Mouse (Mus musculus): ENCODE results near the gene Cryba2. TPM values are rescaled to one million over a fixed set of nuclear protein-coding genes. Genes with fewer than 3 reads are reported as not detected.

Cryba2 gene
- polyA plus RNA-seq (2012; rRNA removed): 0.25 and 0.32 TPM in 2 replicates

DNA sequence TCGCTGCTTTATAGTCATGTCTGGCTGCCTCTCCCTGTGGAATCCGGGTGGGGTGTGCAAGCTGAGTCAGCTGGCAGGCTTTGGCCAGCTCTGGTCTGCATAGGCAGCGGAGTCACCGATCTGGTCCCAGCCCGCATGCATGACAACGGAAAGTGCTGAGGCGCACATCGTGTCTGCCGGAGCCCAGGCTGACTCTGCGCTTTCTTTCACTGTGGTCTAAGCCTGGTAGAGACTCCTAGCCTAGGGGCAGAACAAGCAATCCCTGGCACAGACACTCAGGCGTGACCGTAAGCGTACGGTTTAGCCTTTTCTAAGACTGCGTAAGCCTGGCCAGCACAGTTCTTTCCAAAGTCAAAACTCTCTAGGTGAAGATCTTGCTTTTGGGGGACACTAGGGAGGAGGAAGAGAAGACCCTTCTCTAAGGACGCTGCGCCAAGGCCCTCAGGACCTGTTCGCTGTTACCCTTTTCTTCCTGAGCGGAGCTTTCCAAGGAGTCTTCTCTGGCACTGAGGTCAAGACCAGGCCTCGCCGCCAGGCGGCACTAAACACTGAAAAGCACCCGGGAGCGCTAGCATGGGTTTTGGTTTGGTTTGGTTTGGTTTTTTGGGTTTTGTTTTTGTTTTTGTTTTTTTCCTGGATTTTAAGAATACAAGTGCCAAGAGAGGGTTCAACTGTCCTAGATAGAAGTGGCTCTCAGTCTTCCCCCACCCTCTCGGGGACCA lies at the start of gene Cryba2:
Cryba2 (minus strand) TSS at position 10 of the 722 bp plus-strand sequence.

DNA sequence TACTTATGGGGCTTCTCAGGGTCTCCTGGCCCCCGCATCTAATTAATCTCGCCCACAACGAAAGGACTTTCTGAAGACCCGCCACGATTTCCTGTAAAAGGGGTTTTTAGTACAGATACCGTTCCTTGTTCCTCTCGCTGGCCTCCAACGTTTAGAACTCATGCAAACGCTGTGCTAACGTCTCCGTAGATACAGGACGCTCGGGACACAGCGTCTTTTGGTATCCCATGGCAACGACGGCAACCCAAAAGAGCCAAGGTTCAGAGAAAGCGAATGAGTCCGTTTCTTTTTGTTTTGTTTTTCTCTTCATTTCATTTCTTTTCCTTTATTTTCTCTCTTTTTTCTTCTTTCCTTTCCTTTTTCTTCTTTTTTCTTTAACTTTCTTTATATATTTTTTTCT lies 42.5 kb upstream of the Cryba2 start, which contains the start of gene Cfap65:
Cfap65 (minus strand) TSS at position 198 of the 400 bp plus-strand sequence.

DNA sequence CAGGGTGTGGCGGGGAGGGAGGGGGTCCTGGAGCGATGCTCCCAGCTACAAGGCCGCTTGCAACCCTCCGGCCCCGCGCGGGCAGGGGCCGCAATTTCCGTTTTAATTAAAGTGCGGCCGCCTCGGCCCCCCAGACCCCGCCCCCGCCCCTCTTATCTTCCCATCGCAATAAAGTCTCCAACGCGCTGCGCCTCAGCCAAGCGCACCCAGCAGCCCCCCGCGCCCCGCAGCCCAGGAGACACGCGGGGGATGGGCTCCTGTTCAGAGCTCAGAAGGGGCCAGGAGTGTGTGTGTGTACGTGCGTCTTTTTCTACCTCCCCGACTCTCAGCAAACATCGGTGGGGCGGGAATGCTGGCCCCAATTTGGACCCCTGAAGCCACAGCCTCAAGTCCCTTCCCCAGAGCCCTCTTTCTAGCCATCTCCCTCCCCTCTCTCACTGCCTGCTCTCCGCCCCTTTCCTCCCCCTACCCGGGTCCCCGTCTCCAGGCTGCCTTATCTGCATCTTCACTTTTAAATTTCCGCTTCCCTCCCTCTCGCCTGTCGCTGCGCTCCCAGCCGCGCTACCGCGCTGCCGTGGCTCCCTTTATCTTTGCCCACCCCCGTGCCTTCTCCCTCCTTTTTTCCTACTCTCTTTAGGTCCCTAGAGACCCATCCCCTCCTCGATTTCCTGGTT lies 7.4 kb downstream of the Cryba2 start, which contains the start of gene Fev:
Fev (minus strand) TSS at position 51 of the 674 bp plus-strand sequence.

DNA sequence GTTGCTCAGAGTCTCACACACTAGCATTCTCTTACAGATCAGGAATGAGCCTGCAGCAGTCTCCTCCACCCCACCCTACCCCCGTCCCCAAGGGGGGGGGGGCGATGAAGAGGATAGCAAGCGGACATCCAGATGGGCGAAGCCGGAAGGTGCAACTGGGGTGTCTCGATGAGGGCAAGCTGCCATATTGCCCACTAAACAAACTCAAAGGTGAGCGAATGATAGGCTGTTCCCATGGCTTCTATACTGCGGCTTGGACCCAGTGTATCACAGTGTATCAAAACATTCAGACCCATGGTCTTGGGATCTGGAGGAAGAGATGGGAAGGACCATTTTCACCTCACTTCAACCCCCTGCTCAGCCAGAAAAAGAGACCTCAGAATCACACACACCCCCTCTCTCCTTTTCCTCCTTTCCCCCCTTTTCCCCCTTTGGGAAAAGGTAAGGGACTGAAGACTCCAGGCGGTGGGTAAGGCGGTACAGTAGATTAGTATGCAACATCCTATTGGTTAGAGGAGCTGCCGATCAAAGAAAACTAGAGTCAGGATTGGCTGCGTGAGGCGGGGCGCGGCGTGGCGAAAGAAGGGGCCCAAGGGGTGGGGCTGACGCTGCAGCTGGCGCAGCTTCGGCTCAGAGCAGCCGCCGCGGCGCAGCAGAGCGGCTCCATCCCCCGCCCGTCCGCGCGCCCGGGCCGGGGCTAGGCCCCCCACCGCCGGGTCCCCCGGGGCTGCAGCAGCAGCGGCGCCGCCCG lies 38.5 kb downstream of the Cryba2 start, which contains the start of gene Cdk5r2:
Cdk5r2 (plus strand) TSS at position 629 of the 751 bp plus-strand sequence.

Other genes with a start within 250 kb of the Cryba2 start
- gene Ttll4, start 231.4 kb downstream of the Cryba2 start, polyA plus RNA-seq (2012; rRNA removed): 29.7 and 31.8 TPM in 2 replicates
- 1.8 and 2.4 TPM in 2 replicates for gene Cyp27a1, start 179.6 kb downstream of the Cryba2 start, polyA plus RNA-seq (2012; rRNA removed)
- gene Prkag3, start 143.9 kb downstream of the Cryba2 start, polyA plus RNA-seq (2012; rRNA removed): 0.04 and 0.44 TPM in 2 replicates
- 3.2 and 3.4 TPM in 2 replicates for gene Wnt6, start 121.3 kb downstream of the Cryba2 start, polyA plus RNA-seq (2012; rRNA removed)
- gene Wnt10a, start 101.6 kb downstream of the Cryba2 start, polyA plus RNA-seq (2012; rRNA removed): 0.17 and 0.52 TPM in 2 replicates
- gene Cdk5r2, start 38.2 kb downstream of the Cryba2 start, polyA plus RNA-seq (2012; rRNA removed): 63.6 and 72.4 TPM in 2 replicates
- 0.45 and 0.53 TPM in 2 replicates for gene Fev, start 7.7 kb downstream of the Cryba2 start, polyA plus RNA-seq (2012; rRNA removed)
- 2.9 and 3.7 TPM in 2 replicates for gene Cfap65, start 42.5 kb upstream of the Cryba2 start, polyA plus RNA-seq (2012; rRNA removed)
- gene Ihh, start 58.5 kb upstream of the Cryba2 start, polyA plus RNA-seq (2012; rRNA removed): 0.34 and 0.67 TPM in 2 replicates
- 1.7 and 2.4 TPM in 2 replicates for gene Nhej1, start 232.1 kb upstream of the Cryba2 start, polyA plus RNA-seq (2012; rRNA removed)
- 0.03 and 0.05 TPM in 2 replicates for gene Slc23a3, start 240.7 kb upstream of the Cryba2 start, polyA plus RNA-seq (2012; rRNA removed)
- 45.7 and 51.1 TPM in 2 replicates for gene Cnppd1, start 249.6 kb upstream of the Cryba2 start, polyA plus RNA-seq (2012; rRNA removed)
- 172 and 179 TPM in 2 replicates for gene Retreg2, start 249.6 kb upstream of the Cryba2 start, polyA plus RNA-seq (2012; rRNA removed)

Data from central nervous system, embryonic 18 days (tissue).